22 mouse cellular contexts compared by ENCODE assay signal in the genomic region with DNA sequence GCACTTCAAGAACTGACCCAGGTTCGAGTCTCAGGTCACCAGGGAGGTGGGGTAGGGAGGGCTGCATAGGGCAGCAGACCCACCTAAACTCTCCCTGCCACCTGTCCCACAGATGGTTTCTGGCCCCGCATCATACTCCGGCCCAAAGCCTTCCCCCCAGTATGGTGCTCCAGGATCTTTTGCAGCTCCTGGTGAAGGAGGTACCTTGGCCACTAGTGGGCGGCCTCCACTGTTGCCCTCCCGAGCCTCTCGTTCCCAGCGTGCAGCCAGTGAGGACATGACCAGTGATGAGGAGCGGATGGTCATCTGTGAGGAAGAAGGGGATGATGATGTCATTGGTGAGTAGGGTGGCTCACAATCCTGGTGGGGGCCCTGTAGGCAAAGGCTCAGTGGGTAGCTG. TPM values are rescaled to one million over a fixed set of nuclear protein-coding genes. Genes with fewer than 3 reads are reported as not detected.
A peak's percentile ranks its signal among the peaks of the same experiment; 100 is the strongest.
DNase-seq lines count a peak whose midpoint lies in the region; ATAC-seq and TF ChIP-seq lines count a peak whose summit lies in the region.
"Had no signal": no experiment of that assay in that cellular context is flagged by ENCODE, and none has a peak within 500 bp of the region (broad histone marks: within the 10 kb centered on the region; RNA-seq: fewer than 3 reads in every experiment).

No protein-coding gene starts in this region.

- no peak for TF ChIP-seq EP300 in liver, postnatal 0 days (IDR thresholded peaks at IDR 0.05; ENCODE audit: low read depth)

- no peak overlapping the region for H3K4me3 ChIP-seq in hindbrain, embryonic 13.5 days
- H3K4me3 ChIP-seq in hindbrain, embryonic 11.5 days (ENCODE audit: low read depth, low read length), result no peak overlapping the region
- no peak overlapping the region for H3K4me3 ChIP-seq in liver, postnatal 0 days (ENCODE audit: low read depth, low read length)
- H3K4me3 ChIP-seq: forebrain, embryonic 15.5 days; hindbrain, embryonic 15.5 days; left cerebral cortex, adult 2 months; liver, embryonic 15.5 days; midbrain, embryonic 10.5 days had no signal

- H3K4me2 ChIP-seq in hindbrain, embryonic 13.5 days, result no peak overlapping the region
- no peak overlapping the region for H3K4me2 ChIP-seq in hindbrain, embryonic 11.5 days (replicated peaks; ENCODE audit: low read depth, low read length)
- H3K4me2 ChIP-seq in liver, postnatal 0 days (ENCODE audit: low read depth, low read length), result no peak overlapping the region
- H3K4me2 ChIP-seq: forebrain, embryonic 15.5 days; hindbrain, embryonic 15.5 days; liver, embryonic 15.5 days had no signal

- 0 out of 2 replicates have a peak, but pooled peaks have one; percentile 6 for TF ChIP-seq CTCF in liver, postnatal 0 days (IDR thresholded peaks at IDR 0.05; ENCODE audit: low read depth)
- 0 out of 2 replicates have a peak, but pooled peaks have one; percentile 10 for TF ChIP-seq CTCF in brain, embryonic 14.5 days (IDR thresholded peaks at IDR 0.05; ENCODE audit: borderline replicate concordance, extremely low read depth, insufficient read depth, insufficient read length)

- 0 out of 2 replicates have a peak overlapping the region, but pooled peaks have one; percentile 43 for H3K9ac ChIP-seq in hindbrain, embryonic 13.5 days
- no peak overlapping the region for H3K9ac ChIP-seq in hindbrain, embryonic 11.5 days (ENCODE audit: low read depth, low read length)
- H3K9ac ChIP-seq in liver, postnatal 0 days (replicated peaks), result no peak overlapping the region
- H3K9ac ChIP-seq: forebrain, embryonic 15.5 days; hindbrain, embryonic 15.5 days; liver, embryonic 15.5 days had no signal

- WGBS in hindbrain, embryonic 13.5 days, result 80% methylated on average over 8 of the region's 8 CpGs
- 80% methylated on average over 8 of the region's 8 CpGs for WGBS in hindbrain, embryonic 11.5 days
- 84% methylated on average over 8 of the region's 8 CpGs for WGBS in liver, postnatal 0 days (ENCODE audit: insufficient replicate concordance)

- peak; percentile 37 for DNase-seq in cerebellum, adult 11-12 months
- DNase-seq in cerebellum, postnatal 14 days, result no peak
- no peak for DNase-seq in hindbrain, embryonic 11.5 days (ENCODE audit: low spot score)
- no peak for DNase-seq in liver, postnatal 0 days
- DNase-seq in liver, result no peak
- no peak for DNase-seq in brain, embryonic 14.5 days (ENCODE audit: low read depth)
- DNase-seq: adrenal gland, postnatal 10 days; cerebellum, adult 2 months; embryo, embryonic 11 days; kidney, adult 9 months; lung, postnatal 4 days; right cerebral cortex, postnatal 25 days had no signal

- no peaks in the 10 kb centered on the region for H3K9me3 ChIP-seq in hindbrain, embryonic 13.5 days
- H3K9me3 ChIP-seq in hindbrain, embryonic 11.5 days (ENCODE audit: control insufficient read depth, low read length), result no peaks in the 10 kb centered on the region
- no peaks in the 10 kb centered on the region for H3K9me3 ChIP-seq in liver, postnatal 0 days (ENCODE audit: low read length)
- H3K9me3 ChIP-seq: forebrain, embryonic 15.5 days; hindbrain, embryonic 15.5 days; liver, embryonic 15.5 days had no signal

- no peak for TF ChIP-seq POLR2A in brain, embryonic 14.5 days (IDR thresholded peaks at IDR 0.05; ENCODE audit: borderline replicate concordance, extremely low read depth, insufficient read depth, insufficient read length, poor library complexity, severe bottlenecking)

- H3K27me3 ChIP-seq in hindbrain, embryonic 13.5 days, result no peaks in the 10 kb centered on the region
- no peaks in the 10 kb centered on the region for H3K27me3 ChIP-seq in hindbrain, embryonic 11.5 days (ENCODE audit: control insufficient read depth, insufficient read depth, low read length)
- no peaks in the 10 kb centered on the region for H3K27me3 ChIP-seq in liver, postnatal 0 days (ENCODE audit: insufficient read depth, low read length)
- H3K27me3 ChIP-seq: forebrain, embryonic 15.5 days; hindbrain, embryonic 15.5 days; liver, embryonic 15.5 days had no signal

- H3K4me1 ChIP-seq in hindbrain, embryonic 13.5 days (replicated peaks), result peaks cover 51% of the 10 kb centered on the region
- H3K4me1 ChIP-seq in hindbrain, embryonic 11.5 days (replicated peaks; ENCODE audit: control insufficient read depth, insufficient read depth, low read length), result peaks cover 17% of the 10 kb centered on the region
- H3K4me1 ChIP-seq in liver, postnatal 0 days (ENCODE audit: insufficient read depth), result peaks cover 18% of the 10 kb centered on the region

- no peak overlapping the region for H3K27ac ChIP-seq in hindbrain, embryonic 13.5 days
- no peak overlapping the region for H3K27ac ChIP-seq in hindbrain, embryonic 11.5 days (ENCODE audit: low read depth, low read length)
- H3K27ac ChIP-seq in liver, postnatal 0 days (ENCODE audit: low read depth), result no peak overlapping the region
- H3K27ac ChIP-seq: forebrain, embryonic 15.5 days; hindbrain, embryonic 15.5 days; left cerebral cortex, adult 2 months; liver, embryonic 15.5 days; midbrain, embryonic 10.5 days had no signal

- no peak for ATAC-seq in hindbrain, embryonic 13.5 days (ENCODE audit: low FRiP score)
- no peak for ATAC-seq in hindbrain, embryonic 11.5 days (ENCODE audit: low FRiP score)
- no peak for ATAC-seq in liver, postnatal 0 days
- no peak for ATAC-seq in erythroid progenitor cell, adult 5-6 weeks (replicated peaks; ENCODE audit: low FRiP score, poor library complexity, severe bottlenecking)
- ATAC-seq: forebrain, embryonic 15.5 days had no signal

- H3K36me3 ChIP-seq in hindbrain, embryonic 13.5 days, result peaks cover 74% of the 10 kb centered on the region
- peaks cover 32% of the 10 kb centered on the region for H3K36me3 ChIP-seq in hindbrain, embryonic 11.5 days (ENCODE audit: control insufficient read depth, insufficient read depth, low read length)
- H3K36me3 ChIP-seq in liver, postnatal 0 days (replicated peaks; ENCODE audit: insufficient read depth, low read length), result peaks cover 73% of the 10 kb centered on the region

RNA-seq across cellular contexts. Expression of a gene that starts 10.8 kb away (rescaled TPM):
- polyA plus RNA-seq in hindbrain, embryonic 13.5 days (2015; fragmentation: Nextera tagmentation; extraction: Ambion mirVana), result 619 and 632 TPM in 2 replicates
- polyA plus RNA-seq in hindbrain, embryonic 11.5 days (2014; fragmentation: Nextera tagmentation; extraction: Ambion mirVana), result 335 and 344 TPM in 2 replicates
- polyA plus RNA-seq in liver, postnatal 0 days (2015; fragmentation: Nextera tagmentation; extraction: Ambion mirVana), result 23.4 and 25.4 TPM in 2 replicates
- polyA plus RNA-seq in brain, embryonic 14.5 days (2012; rRNA removed), result 640 and 871 TPM in 2 replicates
- total RNA-seq in erythroid progenitor cell, adult 5-6 weeks (2015; ENCODE audit: low replicate concordance), result 20.2 and 26.8 TPM in 2 replicates
- 8.9 and 17.3 TPM in 2 replicates for total RNA-seq in erythroid progenitor cell, adult 5-6 weeks (2017; ENCODE audit: low replicate concordance)

RNA-seq across cellular contexts. Expression of a gene that starts 14.2 kb away (rescaled TPM):
- polyA plus RNA-seq in hindbrain, embryonic 13.5 days (2015; fragmentation: Nextera tagmentation; extraction: Ambion mirVana), result 2.3 TPM in 2 replicates
- polyA plus RNA-seq in hindbrain, embryonic 11.5 days (2014; fragmentation: Nextera tagmentation; extraction: Ambion mirVana), result 0.86 and 1.3 TPM in 2 replicates
- polyA plus RNA-seq in liver, postnatal 0 days (2015; fragmentation: Nextera tagmentation; extraction: Ambion mirVana), result not detected in 2 replicates
- 2.8 and 2.9 TPM in 2 replicates for polyA plus RNA-seq in brain, embryonic 14.5 days (2012; rRNA removed)
- total RNA-seq in erythroid progenitor cell, adult 5-6 weeks (2015; ENCODE audit: low replicate concordance), result not detected in 2 replicates
- total RNA-seq in erythroid progenitor cell, adult 5-6 weeks (2017; ENCODE audit: low replicate concordance), result not detected in 2 replicates
- total RNA-seq: adrenal gland, postnatal 10 days; granulocyte monocyte progenitor cell, adult 5-6 weeks; layer of hippocampus, adult 18-20 months had no signal
- polyA plus RNA-seq: heart, embryonic 16.5 days had no signal

RNA-seq across cellular contexts. Expression of a gene that starts 18.9 kb away (rescaled TPM):
- polyA plus RNA-seq in hindbrain, embryonic 13.5 days (2015; fragmentation: Nextera tagmentation; extraction: Ambion mirVana), result 49.5 and 50.6 TPM in 2 replicates
- polyA plus RNA-seq in hindbrain, embryonic 11.5 days (2014; fragmentation: Nextera tagmentation; extraction: Ambion mirVana), result 9.9 and 10.6 TPM in 2 replicates
- polyA plus RNA-seq in liver, postnatal 0 days (2015; fragmentation: Nextera tagmentation; extraction: Ambion mirVana), result not detected in 2 replicates
- polyA plus RNA-seq in brain, embryonic 14.5 days (2012; rRNA removed), result 163 and 167 TPM in 2 replicates
- not detected in 2 replicates for total RNA-seq in erythroid progenitor cell, adult 5-6 weeks (2015; ENCODE audit: low replicate concordance)
- not detected in 2 replicates for total RNA-seq in erythroid progenitor cell, adult 5-6 weeks (2017; ENCODE audit: low replicate concordance)
- total RNA-seq: granulocyte monocyte progenitor cell, adult 5-6 weeks had no signal

RNA-seq across cellular contexts. Expression of a gene that starts 19.5 kb away (rescaled TPM):
- polyA plus RNA-seq in hindbrain, embryonic 13.5 days (2015; fragmentation: Nextera tagmentation; extraction: Ambion mirVana), result 36.9 and 42.4 TPM in 2 replicates
- 25.4 and 39.0 TPM in 2 replicates for polyA plus RNA-seq in hindbrain, embryonic 11.5 days (2014; fragmentation: Nextera tagmentation; extraction: Ambion mirVana)
- 8.9 and 9.7 TPM in 2 replicates for polyA plus RNA-seq in liver, postnatal 0 days (2015; fragmentation: Nextera tagmentation; extraction: Ambion mirVana)
- polyA plus RNA-seq in brain, embryonic 14.5 days (2012; rRNA removed), result 107 and 149 TPM in 2 replicates
- total RNA-seq in erythroid progenitor cell, adult 5-6 weeks (2015; ENCODE audit: low replicate concordance), result 114 and 181 TPM in 2 replicates
- 70.5 and 90.7 TPM in 2 replicates for total RNA-seq in erythroid progenitor cell, adult 5-6 weeks (2017; ENCODE audit: low replicate concordance)

RNA-seq across cellular contexts. Expression of a gene that starts 30.0 kb away (rescaled TPM):
- polyA plus RNA-seq in hindbrain, embryonic 13.5 days (2015; fragmentation: Nextera tagmentation; extraction: Ambion mirVana), result 18.7 and 20.4 TPM in 2 replicates
- polyA plus RNA-seq in hindbrain, embryonic 11.5 days (2014; fragmentation: Nextera tagmentation; extraction: Ambion mirVana), result 10.9 and 11.3 TPM in 2 replicates
- 0.58 and 0.81 TPM in 2 replicates for polyA plus RNA-seq in liver, postnatal 0 days (2015; fragmentation: Nextera tagmentation; extraction: Ambion mirVana)
- 53.0 and 60.7 TPM in 2 replicates for polyA plus RNA-seq in brain, embryonic 14.5 days (2012; rRNA removed)
- 0.42 TPM in 1 of 2 replicates, not detected in the other for total RNA-seq in erythroid progenitor cell, adult 5-6 weeks (2015; ENCODE audit: low replicate concordance)
- total RNA-seq in erythroid progenitor cell, adult 5-6 weeks (2017; ENCODE audit: low replicate concordance), result 0.64 TPM in 1 of 2 replicates, not detected in the other

Comparison
In these comparisons a context has a peak if more than half of its experiments do, and no peak if none do; other contexts are left out.
1. RNA of a gene that starts 10.8 kb away (polyA plus RNA-seq): 640 to 871 TPM in brain, embryonic 14.5 days, 619 to 632 TPM in hindbrain, embryonic 13.5 days and 335 to 344 TPM in hindbrain, embryonic 11.5 days; 23.4 to 25.4 TPM in liver, postnatal 0 days; every median in the first group is over 10 times any median in the second.
2. RNA of a gene that starts 18.9 kb away (polyA plus RNA-seq): 163 to 167 TPM in brain, embryonic 14.5 days, 49.5 to 50.6 TPM in hindbrain, embryonic 13.5 days and 9.9 to 10.6 TPM in hindbrain, embryonic 11.5 days; not detected in liver, postnatal 0 days; every median in the first group is over 10 times any median in the second.